Mouse (Mus musculus): Measurements from ENCODE around the gene Fkbp15. TPM values are rescaled to one million over a fixed set of nuclear protein-coding genes. Genes with fewer than 3 reads are reported as not detected.
A peak's percentile ranks its signal among the peaks of the same experiment; 100 is the strongest.

The Fkbp15 gene
- polyA plus RNA-seq, 1 experiment from 2014 or later = 24.9 TPM

- Histone ChIP-seq H3K4me1 (peaks cover 7% of the 10 kb centered on the region; the same call in 1 of the 2 replicates), H3K4me2 (no peak overlapping the region), H3K9me3 (no peaks in the 10 kb centered on the region), H3K36me3 (peaks cover 14% of the 10 kb centered on the region; the same call in 1 of the 2 replicates), H3K4me3 (replicated peaks) (no peak overlapping the region), H3K27ac (peak overlapping the region; percentile 49; the same call in 1 of the 2 replicates), H3K27me3 (replicated peaks) (no peaks in the 10 kb centered on the region), H3K9ac (no peak overlapping the region)
- no peak for ATAC-seq (ENCODE audit: insufficient read depth, low FRiP score, low read depth)
- 48% methylated on average over 9 of the region's 9 CpGs for WGBS
These were observed 12.6 kb downstream of the Fkbp15 start for GRCm38 (mm10) chr4:62347605-62348328.

GRCm38 (mm10) chr4:62345827-62346226 is 14.5 kb downstream of the Fkbp15 start:
- H3K9ac ChIP-seq = no peak overlapping the region
- H3K27me3 ChIP-seq (replicated peaks) = no peaks in the 10 kb centered on the region
- no peaks in the 10 kb centered on the region for H3K9me3 ChIP-seq
- H3K4me2 ChIP-seq = no peak overlapping the region
- WGBS = 88% methylated on average over 4 of the region's 4 CpGs
- no peak overlapping the region for H3K4me3 ChIP-seq (replicated peaks)
- H3K4me1 ChIP-seq = peaks cover 7% of the 10 kb centered on the region; the same call in 1 of the 2 replicates
- peaks cover 17% of the 10 kb centered on the region; the same call in 1 of the 2 replicates for H3K36me3 ChIP-seq
- H3K27ac ChIP-seq = no peak overlapping the region
- ATAC-seq (ENCODE audit: insufficient read depth, low FRiP score, low read depth) = no peak

GRCm38 (mm10) chr4:62344000-62344399 is 16.3 kb downstream of the Fkbp15 start:
- H3K9me3 ChIP-seq = no peaks in the 10 kb centered on the region
- H3K27me3 ChIP-seq (replicated peaks) = no peaks in the 10 kb centered on the region
- H3K9ac ChIP-seq = no peak overlapping the region
- WGBS = 90% methylated on average over 1 of the region's 1 CpGs
- no peak overlapping the region for H3K27ac ChIP-seq
- H3K36me3 ChIP-seq = peaks cover 17% of the 10 kb centered on the region; the same call in 1 of the 2 replicates
- peaks cover 7% of the 10 kb centered on the region; the same call in 1 of the 2 replicates for H3K4me1 ChIP-seq
- no peak overlapping the region for H3K4me3 ChIP-seq (replicated peaks)
- ATAC-seq (ENCODE audit: insufficient read depth, low FRiP score, low read depth) = no peak
- H3K4me2 ChIP-seq = no peak overlapping the region

- 86% methylated on average over 5 of the region's 5 CpGs for WGBS
- Histone ChIP-seq H3K36me3 (peaks cover 17% of the 10 kb centered on the region), H3K9ac (no peak overlapping the region)
These were observed 21.8 kb downstream of the Fkbp15 start for GRCm38 (mm10) chr4:62338536-62338935.

GRCm38 (mm10) chr4:62331977-62332376 is 28.4 kb downstream of the Fkbp15 start:
- Histone ChIP-seq H3K4me1 (no peaks in the 10 kb centered on the region), H3K27me3 (replicated peaks) (no peaks in the 10 kb centered on the region), H3K9me3 (no peaks in the 10 kb centered on the region), H3K4me3 (replicated peaks) (no peak overlapping the region), H3K9ac (no peak overlapping the region), H3K36me3 (peaks cover 29% of the 10 kb centered on the region), H3K27ac (no peak overlapping the region), H3K4me2 (no peak overlapping the region)
- ATAC-seq (ENCODE audit: insufficient read depth, low FRiP score, low read depth) = no peak
- WGBS = 77% methylated on average over 5 of the region's 5 CpGs

More at GRCm38 (mm10) chr4:62338536-62338935, 21.8 kb downstream of the Fkbp15 start:
- Histone ChIP-seq H3K9me3 (no peaks in the 10 kb centered on the region), H3K27ac (no peak overlapping the region), H3K4me3 (replicated peaks) (no peak overlapping the region), H3K27me3 (replicated peaks) (no peaks in the 10 kb centered on the region), H3K4me1 (no peaks in the 10 kb centered on the region), H3K4me2 (no peak overlapping the region)
- no peak for ATAC-seq (ENCODE audit: insufficient read depth, low FRiP score, low read depth)

- 69% methylated on average over 6 of the region's 6 CpGs for WGBS
- Histone ChIP-seq H3K4me1 (no peaks in the 10 kb centered on the region), H3K9me3 (no peaks in the 10 kb centered on the region), H3K4me3 (replicated peaks) (no peak overlapping the region), H3K9ac (no peak overlapping the region), H3K36me3 (peaks cover 30% of the 10 kb centered on the region; the same call in 1 of the 2 replicates), H3K4me2 (no peak overlapping the region), H3K27me3 (replicated peaks) (no peaks in the 10 kb centered on the region), H3K27ac (no peak overlapping the region)
- ATAC-seq (ENCODE audit: insufficient read depth, low FRiP score, low read depth) = no peak
These were observed 31.2 kb downstream of the Fkbp15 start for GRCm38 (mm10) chr4:62328941-62329660.

- Histone ChIP-seq H3K27me3 (replicated peaks) (no peaks in the 10 kb centered on the region), H3K4me3 (replicated peaks) (no peak overlapping the region), H3K9me3 (no peaks in the 10 kb centered on the region), H3K36me3 (peaks cover 40% of the 10 kb centered on the region), H3K4me2 (no peak overlapping the region), H3K9ac (no peak overlapping the region), H3K4me1 (no peaks in the 10 kb centered on the region), H3K27ac (no peak overlapping the region)
- ATAC-seq (ENCODE audit: insufficient read depth, low FRiP score, low read depth) = no peak
These were observed 34.2 kb downstream of the Fkbp15 start for GRCm38 (mm10) chr4:62326111-62326510.

GRCm38 (mm10) chr4:62322684-62323083 is 37.7 kb downstream of the Fkbp15 start:
- Histone ChIP-seq H3K4me2 (no peak overlapping the region), H3K4me1 (no peaks in the 10 kb centered on the region), H3K9ac (no peak overlapping the region), H3K27me3 (replicated peaks) (no peaks in the 10 kb centered on the region), H3K36me3 (peaks cover 39% of the 10 kb centered on the region), H3K4me3 (replicated peaks) (no peak overlapping the region), H3K9me3 (no peaks in the 10 kb centered on the region), H3K27ac (no peak overlapping the region)
- ATAC-seq (ENCODE audit: insufficient read depth, low FRiP score, low read depth) = no peak
- 80% methylated on average over 3 of the region's 3 CpGs for WGBS

- no peaks in the 10 kb centered on the region for H3K4me1 ChIP-seq
- peaks cover 28% of the 10 kb centered on the region for H3K36me3 ChIP-seq
- H3K27ac ChIP-seq = no peak overlapping the region
- H3K4me3 ChIP-seq (replicated peaks) = no peak overlapping the region
- no peaks in the 10 kb centered on the region for H3K27me3 ChIP-seq (replicated peaks)
- H3K9ac ChIP-seq = no peak overlapping the region
- WGBS = 65% methylated on average over 1 of the region's 1 CpGs
- H3K9me3 ChIP-seq = no peaks in the 10 kb centered on the region
- no peak for ATAC-seq (ENCODE audit: insufficient read depth, low FRiP score, low read depth)
- H3K4me2 ChIP-seq = no peak overlapping the region
These were observed 42.1 kb downstream of the Fkbp15 start for GRCm38 (mm10) chr4:62318294-62318693.

- Histone ChIP-seq H3K27ac (no peak overlapping the region), H3K27me3 (replicated peaks) (no peaks in the 10 kb centered on the region), H3K4me2 (no peak overlapping the region), H3K36me3 (peaks cover 30% of the 10 kb centered on the region; the same call in 1 of the 2 replicates), H3K4me3 (replicated peaks) (no peak overlapping the region), H3K4me1 (no peaks in the 10 kb centered on the region), H3K9ac (no peak overlapping the region), H3K9me3 (no peaks in the 10 kb centered on the region)
- no peak for ATAC-seq (ENCODE audit: insufficient read depth, low FRiP score, low read depth)
- 86% methylated on average over 2 of the region's 2 CpGs for WGBS
These were observed 43.9 kb downstream of the Fkbp15 start for GRCm38 (mm10) chr4:62316456-62316855.

- H3K27ac ChIP-seq = no peak overlapping the region
- no peaks in the 10 kb centered on the region for H3K27me3 ChIP-seq (replicated peaks)
- WGBS = 91% methylated on average over 3 of the region's 3 CpGs
- no peak overlapping the region for H3K9ac ChIP-seq
- H3K9me3 ChIP-seq = no peaks in the 10 kb centered on the region
- H3K36me3 ChIP-seq = 0 out of 2 replicates have a peak, but pooled peaks cover 22% of the 10 kb centered on the region
- H3K4me3 ChIP-seq (replicated peaks) = no peak overlapping the region
- ATAC-seq (ENCODE audit: insufficient read depth, low FRiP score, low read depth) = no peak
- H3K4me1 ChIP-seq = no peaks in the 10 kb centered on the region
- no peak overlapping the region for H3K4me2 ChIP-seq
These were observed 45.8 kb downstream of the Fkbp15 start for GRCm38 (mm10) chr4:62314516-62314915.

- no peak for ATAC-seq (ENCODE audit: insufficient read depth, low FRiP score, low read depth)
- Histone ChIP-seq H3K27me3 (replicated peaks) (no peaks in the 10 kb centered on the region), H3K4me1 (no peaks in the 10 kb centered on the region), H3K4me3 (replicated peaks) (no peak overlapping the region), H3K9me3 (no peaks in the 10 kb centered on the region), H3K9ac (no peak overlapping the region), H3K4me2 (no peak overlapping the region), H3K36me3 (0 out of 2 replicates have a peak, but pooled peaks cover 22% of the 10 kb centered on the region), H3K27ac (no peak overlapping the region)
- 82% methylated on average over 9 of the region's 9 CpGs for WGBS
These were observed 46.6 kb downstream of the Fkbp15 start for GRCm38 (mm10) chr4:62313641-62314211.

Measured in stomach, embryonic 15.5 days (tissue).